Mouse (Mus musculus) right cerebral cortex, postnatal 4 days (tissue): ENCODE measurements at regions not wholly inside any gene's neighbourhood (a gene's known extent, or its start where the extent isn't known, plus 50 kb on each side); places are given as distances from the start of the nearest gene placed in this dataset.
A peak's percentile ranks its signal among the peaks of the same experiment; 100 is the strongest.

Experiments used
- DNase-seq: peaks from one replicate; pipeline ENCODE4 v3.0.0-alpha.2; 2022

DNA sequence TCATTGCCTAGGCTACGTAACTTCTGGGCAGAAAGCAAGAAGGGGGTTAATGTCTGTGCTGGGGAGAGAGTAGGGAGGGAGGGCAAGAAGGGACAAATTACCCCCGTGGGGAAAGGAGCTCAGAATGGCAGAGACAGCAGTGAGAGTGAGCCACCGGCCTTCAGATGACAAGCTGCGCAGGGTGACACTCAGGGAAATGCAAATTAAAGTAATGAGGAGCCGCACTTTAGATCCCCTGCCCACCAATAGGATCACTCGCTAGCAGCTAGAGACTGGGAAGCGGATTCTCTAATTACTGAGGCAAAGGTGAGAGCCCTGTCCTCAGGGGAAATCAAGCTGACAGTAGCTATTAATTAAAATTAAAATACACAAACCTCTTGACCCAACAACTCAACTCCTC lies 202.5 kb downstream of the Arhgef10l start:
- DNase-seq: no peak

DNA sequence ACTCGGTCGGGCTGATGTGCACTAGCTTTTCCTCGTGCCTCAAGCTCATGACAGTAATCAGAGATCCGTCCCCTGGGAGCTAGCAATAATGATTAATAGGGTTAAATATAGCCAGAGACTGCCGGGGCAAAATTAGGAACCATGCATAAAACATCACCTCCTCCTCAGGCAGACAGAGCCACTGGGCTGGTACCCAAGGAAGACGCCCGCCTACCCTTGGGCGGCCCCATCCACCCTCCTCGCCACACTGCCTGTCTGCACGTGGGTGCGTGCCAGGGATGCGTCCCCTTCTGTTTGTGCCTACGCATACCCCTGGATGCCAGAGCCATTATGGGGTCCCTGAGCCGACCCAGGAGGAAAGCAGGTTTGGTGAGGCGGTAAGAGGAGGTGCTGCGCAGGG lies 204.5 kb downstream of the Arhgef10l start:
- peak; percentile 27 for DNase-seq

DNA sequence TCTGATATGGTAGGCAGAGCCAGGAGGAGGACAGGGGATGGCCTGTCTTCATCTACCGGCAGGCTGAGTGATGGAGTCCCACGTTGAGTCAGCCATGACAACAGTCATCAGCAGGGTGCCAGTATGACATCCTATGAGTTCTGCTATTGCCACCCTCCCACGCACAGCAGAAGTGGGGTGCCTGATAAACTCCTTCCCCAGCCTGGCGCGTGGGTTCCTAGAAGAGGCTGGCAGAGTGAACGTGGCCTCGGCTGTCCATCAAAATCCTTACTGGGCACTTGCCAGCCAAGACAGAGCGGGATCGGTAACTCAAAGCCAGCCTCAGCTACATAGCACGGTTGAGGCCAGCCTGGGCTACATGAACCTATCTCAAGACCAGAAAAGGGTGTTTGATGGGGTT lies 202.5 kb upstream of the Igsf21 start:
- DNase-seq: no peak

DNA sequence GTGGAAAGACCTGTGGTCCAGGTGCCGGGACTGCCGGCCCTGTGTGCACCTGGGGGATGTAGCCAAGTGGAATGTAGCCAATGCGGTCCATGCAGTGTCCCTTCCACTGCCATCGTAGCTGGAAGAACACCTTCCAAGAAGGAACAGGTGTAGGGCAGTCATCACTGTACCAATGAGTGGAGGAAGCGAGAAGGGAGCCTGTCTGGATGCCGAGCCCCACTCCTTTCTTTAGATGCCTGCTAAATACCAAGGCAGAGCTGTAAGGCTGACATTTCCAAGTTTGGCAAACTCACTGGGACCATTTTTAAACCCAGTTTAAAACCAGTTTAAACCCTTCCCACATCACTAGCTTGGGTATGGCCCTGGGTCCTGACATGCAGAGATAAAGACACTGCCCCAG lies 199.9 kb upstream of the Igsf21 start:
- DNase-seq: no peak

DNA sequence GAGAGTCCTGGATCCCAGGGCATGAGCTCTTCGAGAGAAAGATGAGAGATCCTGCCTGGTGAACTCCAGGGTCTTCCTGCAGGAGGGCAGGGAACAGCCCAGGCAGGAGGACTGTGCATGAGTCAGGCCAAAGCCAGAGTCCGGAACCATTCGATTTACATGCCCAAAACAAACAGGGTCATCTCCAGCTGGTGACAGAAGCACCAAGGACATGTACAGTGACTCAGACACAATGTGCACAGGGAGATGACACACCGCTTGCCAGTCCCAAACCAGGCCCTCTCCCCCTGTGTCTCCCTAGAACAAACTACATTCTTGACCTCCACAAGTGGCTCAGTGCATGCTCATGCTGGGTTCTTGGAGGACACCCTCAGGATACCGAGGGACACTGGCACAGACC lies 199.3 kb upstream of the Igsf21 start:
- DNase-seq: no peak

DNA sequence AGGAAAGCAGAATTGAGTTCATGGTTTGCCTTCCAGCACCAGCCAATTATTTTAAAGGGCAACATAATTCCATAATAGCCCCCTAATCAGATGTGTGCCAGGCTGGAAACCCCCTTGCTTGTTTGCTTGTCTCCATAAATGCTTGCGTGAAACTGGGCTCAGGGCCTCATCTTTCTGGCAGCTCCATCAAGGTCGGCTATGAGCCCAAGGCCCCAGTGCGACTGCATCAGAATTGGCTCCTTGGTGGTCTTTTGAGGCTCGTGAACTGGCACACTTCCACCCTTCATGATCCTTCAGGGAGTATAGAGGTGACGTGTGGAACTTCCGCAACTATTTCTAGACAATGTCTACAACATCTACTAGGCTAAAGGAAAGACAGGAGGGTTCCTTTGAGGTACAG lies 196.6 kb upstream of the Igsf21 start:
- no peak for DNase-seq

DNA sequence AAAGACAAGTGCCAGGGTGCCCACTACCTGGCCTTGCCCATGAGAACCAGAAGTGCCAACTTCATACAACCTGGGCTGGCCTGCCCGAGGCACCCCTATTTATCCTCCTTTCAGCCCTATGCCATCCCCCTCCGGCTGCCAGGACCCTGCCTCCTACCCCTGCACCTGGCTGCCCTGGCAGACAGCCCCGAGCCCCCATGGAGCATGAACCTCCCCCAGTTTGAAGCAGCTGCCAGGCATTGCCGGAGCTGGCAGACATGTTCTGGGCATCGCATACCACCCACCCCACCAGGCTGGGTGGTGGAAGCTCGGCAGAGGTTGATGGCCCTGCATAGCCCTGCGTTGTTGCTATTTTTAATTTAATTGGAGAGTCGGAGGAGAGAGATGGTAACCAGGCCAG lies 195.2 kb upstream of the Igsf21 start:
- no peak for DNase-seq

DNA sequence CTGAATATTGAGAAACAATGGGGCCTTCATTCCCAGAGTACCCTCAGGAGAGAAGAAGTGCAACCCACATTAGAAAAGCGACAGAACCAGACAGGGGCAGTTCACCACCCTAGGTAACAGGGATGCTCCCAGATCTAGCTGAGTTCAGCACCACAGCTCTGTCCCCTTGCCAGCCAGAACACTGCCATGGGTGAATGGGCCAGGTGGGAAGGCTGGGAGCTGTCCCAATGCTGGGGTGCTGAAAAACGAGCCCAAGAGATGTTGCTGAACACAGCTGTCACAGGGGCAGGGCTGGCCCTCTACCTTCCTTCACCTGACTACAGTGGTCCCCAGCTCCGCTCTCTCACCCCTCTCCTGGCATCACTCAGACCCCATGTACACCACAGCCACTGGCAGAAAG lies 193.3 kb upstream of the Igsf21 start:
- DNase-seq: no peak

DNA sequence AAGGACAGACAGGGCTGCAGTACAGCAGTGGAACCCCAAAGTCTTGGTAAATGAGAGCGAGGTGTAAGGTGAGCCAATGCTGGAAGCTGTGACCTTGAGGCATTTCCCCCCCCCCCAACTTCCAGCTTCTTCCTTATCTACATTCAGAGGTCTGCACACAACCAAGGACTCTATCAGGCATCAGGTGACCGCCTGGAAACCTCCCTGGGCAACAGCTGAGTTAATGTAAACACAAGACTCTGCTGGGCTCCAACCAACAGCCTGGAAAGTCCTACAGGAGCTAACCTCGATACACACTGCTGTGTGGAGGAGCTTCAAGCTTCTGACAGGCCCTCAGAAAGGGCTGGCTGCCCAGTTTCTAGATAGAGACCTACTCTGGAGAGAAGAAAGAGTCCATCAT lies 189.4 kb upstream of the Igsf21 start:
- DNase-seq: no peak

DNA sequence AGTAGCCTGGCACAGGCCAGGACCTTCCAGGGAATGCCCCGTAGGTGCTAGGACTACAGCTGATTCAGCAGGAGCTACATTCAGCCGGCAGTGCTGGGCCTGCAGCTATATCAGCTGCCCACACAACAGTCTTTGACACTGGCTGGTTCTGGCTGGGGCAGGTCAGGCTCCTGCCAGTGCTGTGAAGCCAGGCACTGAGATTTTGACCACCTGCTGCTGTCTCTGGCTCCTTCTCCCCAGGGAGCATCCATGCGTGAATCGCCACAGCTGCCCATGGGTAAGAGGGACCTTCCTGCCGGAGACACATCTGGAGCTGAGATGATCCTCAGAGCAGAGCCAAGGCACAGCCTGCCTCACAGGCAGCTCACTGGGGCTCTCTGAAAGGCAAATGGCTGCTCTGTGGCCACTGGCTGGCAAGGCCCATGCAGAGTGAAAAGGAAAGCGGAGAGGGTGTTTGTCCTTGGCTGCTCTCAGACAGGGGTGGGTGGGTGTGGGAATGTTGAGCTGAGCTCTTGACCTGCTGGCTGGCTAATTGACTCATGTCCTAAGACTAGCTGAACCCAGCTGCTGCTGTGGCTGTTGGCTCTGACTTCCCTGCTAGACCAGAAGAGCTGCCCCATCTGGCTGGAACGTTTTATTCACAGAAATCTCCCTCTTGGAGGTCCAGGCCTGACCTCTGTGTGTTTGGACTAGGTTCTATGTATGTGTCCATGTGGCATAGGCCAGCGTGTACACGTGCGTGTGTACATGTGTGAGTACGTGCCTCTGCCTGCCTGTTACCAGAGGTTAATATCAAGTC lies 187.4 kb upstream of the Igsf21 start:
- DNase-seq: no peak

DNA sequence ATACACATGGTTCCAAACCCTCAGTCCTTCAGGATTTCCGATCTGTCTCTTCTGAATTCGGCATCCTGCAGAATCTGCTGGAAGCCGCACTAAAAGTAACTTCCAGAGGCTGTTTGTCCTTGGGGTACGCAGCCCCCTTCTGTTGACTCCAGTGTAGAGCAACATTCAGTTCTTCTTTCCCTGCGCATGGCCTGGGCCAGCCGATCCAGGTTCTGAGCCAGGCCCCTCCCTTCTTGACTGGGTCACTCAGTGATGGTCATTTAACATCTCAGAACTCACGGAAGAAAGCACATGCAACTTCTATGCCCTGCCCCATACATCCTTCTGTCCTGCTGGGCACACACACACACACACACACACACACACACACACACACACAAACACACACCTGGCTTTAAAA lies 185.5 kb upstream of the Igsf21 start:
- no peak for DNase-seq

DNA sequence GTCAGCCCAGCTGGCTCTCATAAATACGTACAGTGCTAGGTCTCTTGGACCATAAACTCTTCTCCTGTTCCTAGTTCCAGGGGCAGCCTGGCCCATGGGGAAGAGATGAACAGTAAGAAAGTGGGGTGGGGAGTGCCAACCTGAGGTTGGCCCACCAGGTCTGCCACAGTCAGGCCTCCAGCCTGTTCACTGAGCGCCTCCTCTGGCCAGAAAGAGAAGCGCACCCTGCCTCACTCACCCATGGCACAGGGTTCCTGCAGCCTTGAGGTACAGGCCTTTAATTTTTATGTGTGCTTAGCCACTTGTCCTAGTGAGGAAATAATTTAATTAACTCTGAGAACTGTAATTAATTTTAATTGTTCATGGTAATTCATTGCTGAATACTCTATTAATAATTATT lies 180.5 kb upstream of the Igsf21 start:
- DNase-seq: no peak

DNA sequence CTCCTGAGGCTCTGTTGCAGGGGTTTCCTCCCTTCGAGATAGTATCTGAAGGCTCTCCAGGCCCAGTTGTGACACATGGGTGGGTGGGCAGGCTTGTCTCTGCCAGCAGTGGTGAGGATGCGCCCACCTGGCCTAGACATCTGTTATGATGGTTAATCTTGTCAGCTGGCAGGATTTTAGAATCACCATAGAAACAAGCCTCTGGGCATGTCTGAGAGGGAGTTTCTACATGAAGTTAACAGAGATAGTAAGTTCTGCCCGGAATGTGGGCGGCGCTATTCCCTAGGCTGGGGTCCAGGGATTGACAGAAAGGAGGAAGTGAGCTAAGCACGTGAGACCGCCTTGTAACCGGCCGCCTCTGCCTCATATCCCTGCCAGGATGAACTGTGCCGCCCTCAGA lies 177.2 kb upstream of the Igsf21 start:
- DNase-seq: no peak

DNA sequence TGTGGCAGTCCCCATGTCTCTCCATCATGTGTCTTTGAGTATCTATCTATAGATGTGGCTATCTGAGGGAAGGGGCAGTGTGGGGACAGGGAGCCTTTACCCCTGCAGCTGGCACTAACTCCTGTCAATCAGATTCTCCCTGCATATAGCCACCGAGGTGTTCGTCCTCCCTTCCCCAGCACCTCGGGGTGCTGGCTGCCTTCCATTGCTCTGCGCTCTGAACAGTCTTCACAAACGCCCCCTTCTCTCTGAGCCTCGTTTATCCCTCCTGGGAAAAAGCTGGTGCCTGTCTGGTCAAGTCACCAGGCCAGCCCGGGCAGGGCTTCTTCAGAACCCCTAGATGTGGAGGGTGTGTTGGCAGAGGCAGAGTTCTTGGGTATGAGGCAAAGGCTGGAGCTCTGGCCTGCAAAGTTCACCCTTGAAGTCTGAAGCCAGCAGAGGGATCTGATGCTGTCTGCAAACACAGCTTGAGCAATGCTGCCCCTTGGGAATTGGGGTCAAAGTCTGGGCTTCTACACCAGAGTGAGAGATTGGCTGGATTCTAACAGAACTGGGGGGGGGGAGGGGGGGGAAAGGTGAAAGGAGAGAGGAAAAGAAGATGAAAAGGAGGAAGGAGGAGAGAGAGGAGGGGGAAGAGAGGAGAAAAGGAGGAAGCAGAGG lies 175.5 kb upstream of the Igsf21 start:
- no peak for DNase-seq

DNA sequence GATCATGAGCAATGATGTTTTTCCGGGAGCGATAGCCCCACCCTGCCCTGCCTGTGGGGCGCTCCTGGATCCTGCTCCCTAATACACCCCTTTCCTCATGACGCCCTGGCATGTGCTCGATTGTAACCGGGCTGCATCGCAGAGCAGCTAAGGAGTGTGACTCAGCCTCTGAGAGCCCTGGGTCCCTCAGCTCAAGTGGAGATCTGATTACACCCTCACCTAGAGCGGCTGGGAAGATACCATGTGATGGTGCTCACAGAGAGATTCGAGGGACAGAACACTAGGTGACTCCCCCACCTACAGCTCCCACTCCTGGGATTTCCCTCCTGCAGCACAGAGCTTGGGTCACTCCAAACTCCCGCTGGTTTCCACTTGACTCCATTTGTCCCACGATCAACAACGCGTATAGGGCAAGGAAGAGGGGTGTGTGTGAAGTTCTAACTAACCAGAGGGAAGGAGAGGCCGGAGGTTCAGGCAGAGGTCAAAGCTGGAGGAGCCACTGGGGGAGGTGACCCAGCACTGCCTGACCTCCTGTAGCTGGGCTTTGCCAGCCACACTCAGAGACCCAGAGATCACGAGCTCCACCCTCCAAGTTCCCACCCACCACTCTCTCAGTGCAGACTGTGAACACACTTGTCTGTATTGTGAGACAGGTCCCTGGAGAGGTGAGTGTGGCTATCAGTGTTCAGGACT lies 173.3 kb upstream of the Igsf21 start:
- DNase-seq: no peak

DNA sequence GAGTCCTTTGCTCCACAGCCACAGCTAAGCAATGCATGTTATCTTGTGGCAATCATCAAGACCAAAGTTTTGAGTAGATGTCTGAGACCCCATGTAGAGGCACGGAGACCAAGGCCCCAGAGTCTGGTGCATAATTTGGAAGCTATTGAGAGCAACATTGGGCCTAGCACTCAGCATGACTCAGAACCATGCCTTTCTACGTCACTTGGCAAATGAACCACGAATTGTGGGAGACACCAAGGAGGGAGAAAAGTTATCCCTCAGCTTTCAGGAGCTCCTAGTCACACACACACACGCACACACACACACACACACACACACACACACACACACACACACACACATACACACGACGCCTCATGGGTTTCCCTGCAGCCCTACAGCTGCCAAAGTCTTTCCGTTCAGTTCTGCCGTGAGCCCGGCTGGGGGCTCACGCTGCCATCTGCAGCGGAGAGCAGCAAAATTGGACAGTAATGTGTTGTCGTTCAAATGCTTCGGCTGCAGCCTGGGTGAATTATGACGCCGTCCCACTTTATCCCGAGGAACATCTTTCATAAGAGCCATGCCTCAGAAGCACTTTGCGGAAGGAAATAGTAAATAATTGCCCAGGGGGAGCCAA lies 165.8 kb upstream of the Igsf21 start:
- DNase-seq: peak; percentile 37

DNA sequence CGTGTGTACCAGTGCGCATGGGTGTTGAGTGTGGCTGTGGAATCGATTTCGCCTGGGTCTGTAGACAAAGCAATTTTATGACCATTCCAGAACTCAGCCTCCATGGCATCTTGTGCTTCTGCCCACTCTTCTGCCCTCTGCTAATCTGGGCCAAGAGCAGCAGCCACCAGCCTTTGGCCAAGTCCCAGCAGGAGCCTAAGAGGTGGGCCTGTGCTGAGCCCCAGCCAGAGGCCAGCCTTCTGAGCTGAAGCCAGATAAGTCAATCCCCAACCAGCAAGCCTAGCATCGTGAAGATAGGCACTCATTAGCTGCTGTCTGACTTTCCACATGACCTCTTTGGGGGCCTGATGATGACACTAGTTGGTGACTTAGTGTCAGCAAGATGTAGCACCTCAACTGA lies 161.9 kb upstream of the Igsf21 start:
- DNase-seq: no peak

DNA sequence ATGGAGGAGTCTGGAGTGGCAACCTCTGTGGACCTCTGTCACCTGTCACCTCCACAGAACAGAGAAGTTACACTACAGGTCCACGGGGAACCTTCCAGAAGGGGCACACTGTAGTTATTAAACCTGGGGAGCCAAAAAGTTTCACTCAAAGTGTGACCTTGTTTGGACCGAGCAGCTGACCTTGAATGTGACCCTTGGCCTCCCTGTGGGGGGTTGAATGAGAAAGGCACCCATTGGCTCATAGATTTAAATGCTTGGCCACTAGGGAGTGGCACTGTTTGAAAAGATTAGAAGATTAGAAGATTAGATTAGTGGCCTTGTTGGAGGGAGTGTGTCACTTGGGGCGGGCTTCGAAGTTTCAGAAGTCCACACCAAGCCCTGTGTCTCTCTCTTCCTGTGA lies 160.3 kb upstream of the Igsf21 start:
- DNase-seq: no peak

DNA sequence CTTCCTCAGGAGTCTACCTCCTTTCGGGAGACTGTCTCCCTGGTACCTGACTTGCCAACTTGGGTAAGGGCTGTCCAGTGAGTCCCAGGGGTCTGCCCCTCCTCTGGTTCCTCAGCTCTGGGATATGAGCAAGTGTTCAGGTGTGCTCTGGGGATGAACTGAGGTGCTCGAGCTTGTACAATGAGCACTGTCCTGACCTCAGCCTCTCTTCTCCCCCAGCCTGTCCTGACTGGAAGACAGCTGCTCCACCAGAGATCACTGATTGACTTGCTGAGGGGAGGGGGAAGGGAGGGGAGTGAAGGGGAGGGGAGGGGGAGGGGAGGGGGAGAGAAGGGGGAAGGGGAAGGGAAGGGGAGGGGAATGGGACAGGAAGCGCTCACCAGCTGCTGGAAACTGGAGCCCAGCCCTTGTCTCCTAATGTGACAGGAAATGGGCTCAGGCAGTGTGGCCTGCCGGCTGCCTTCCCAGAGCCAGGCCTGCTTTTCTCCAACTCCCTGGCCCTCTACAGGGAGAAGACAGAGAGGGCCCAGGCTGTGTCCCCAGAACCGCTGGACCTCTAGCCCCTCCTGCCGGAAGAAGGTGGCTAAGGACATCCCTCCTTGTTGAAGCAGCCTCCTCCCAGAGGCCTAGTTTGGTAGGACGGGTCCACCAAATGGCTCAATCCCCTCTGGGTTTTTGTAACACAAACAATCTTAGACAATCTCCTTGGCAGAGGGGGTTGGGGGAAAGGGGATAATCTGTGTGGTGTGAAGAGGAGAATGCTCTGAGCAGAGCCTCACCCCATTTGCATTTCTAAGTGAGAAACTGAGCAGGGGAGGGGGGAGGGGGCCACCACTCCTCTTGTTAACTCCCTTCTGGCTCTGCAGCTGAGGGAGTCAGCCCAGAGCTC lies 159.7 kb upstream of the Igsf21 start:
- DNase-seq: peak; percentile 26

DNA sequence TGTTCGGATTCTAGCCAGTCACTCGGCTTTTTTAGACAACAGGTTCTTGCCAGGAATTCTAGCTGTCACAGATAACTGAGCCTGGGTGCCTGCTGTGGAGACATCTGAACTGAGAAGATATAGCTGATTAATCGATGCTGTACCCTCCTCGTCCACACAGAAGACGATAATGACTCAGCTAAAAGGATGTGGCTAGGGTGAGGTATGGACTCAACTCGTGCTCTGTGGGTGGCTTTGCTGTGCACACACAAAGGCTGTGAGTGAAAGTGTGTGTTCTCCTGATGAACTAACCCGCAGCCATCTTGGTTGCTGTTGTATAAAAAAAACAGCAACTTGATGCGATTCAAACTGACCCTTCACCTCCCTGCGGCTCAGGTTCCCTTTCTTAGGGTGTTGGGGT lies 158.8 kb upstream of the Igsf21 start:
- DNase-seq: no peak

DNA sequence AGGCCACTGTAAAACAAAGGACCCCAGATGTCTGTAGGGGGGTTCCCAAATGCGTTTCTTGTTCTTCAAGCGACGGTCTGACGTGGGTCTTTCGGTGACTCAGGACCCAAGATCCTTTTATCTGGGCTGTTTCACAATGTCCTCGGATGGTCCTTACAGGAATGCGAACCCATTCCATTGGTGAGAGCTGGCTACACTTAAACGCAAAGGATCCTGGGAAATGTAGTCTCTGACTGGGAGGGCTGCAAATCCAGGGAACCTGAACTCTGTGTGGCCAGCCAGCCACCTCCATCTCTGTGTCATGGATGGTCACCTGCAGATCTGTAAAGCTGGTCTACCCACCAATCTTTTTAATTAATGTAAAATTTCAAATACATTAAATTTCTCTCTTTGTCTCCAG lies 156.5 kb upstream of the Igsf21 start:
- no peak for DNase-seq

DNA sequence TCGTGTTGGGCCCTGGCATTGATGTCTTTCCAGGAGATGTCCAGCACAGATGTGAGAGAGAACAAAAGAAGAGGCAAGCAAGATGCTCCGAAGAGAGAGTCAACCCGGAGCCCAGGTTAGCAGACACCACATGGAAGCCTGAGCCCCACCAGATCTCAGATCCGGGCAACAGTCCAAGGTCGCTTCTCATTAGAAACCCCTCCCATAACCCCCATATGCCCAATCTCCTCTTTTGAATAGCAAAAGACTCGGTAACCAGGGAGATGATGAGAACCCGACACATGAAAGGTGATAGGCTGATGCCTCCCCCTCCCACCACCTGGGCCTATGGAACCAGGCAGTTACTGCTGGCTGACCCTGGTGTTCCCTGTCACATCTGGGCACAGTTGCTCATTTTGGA lies 155.7 kb upstream of the Igsf21 start:
- no peak for DNase-seq

DNA sequence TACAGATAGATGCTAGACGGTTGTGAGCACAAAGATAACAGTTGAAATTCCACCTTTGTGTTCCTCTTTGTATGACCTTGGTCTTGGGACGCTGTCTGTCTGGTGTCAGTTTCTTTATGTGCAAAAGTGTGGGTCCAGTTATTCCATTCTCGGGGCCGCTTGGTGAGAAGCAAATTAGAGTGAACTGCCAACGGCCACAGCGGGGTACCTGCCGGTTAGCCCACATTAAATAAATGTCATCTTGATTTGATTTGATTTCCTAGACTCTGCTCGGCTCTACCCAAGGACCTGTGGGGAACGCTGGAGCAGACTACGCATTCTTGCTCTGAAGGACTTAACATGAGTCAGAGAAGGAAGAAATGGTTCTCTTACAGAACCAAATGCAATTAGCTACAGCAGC lies 155.0 kb upstream of the Igsf21 start:
- no peak for DNase-seq
